Mouse (Mus musculus) CH12.LX (cell line): ENCODE data around the gene Kif24. TPM values are rescaled to one million over a fixed set of nuclear protein-coding genes. Genes with fewer than 3 reads are reported as not detected.

Source experiments
- DNase-seq: peaks from one replicate; pipeline ENCODE4 v3.0.0-alpha.2; 2013; ENCODE audit errors: extremely low read depth
- H3K27ac ChIP-seq: 2 replicates; pipeline ENCODE4 v1.5.1; 2012; ENCODE audit warnings: low read depth, mild to moderate bottlenecking, control low read depth, moderate library complexity; ENCODE audit not compliant: insufficient read depth
- H3K27me3 ChIP-seq: replicated peaks from 2 replicates; pipeline ENCODE3; 2012; ENCODE audit warnings: inconsistent platforms
- H3K36me3 ChIP-seq, 2 experiments: replicated peaks in 1 of 2; 2 replicates each; pipeline versions ENCODE3 to v1.6.1; 2012; ENCODE audit warnings: inconsistent platforms in 1 of 2, low read length in 1 of 2, mild to moderate bottlenecking in 1 of 2, mixed read lengths in 1 of 2, moderate library complexity in 1 of 2; ENCODE audit not compliant: control insufficient read depth in 1 of 2, insufficient read depth in 1 of 2
- H3K4me1 ChIP-seq, 2 experiments: 2 replicates each; pipeline ENCODE4 v1.6.1; 2012; ENCODE audit warnings: inconsistent platforms in 1 of 2, moderate library complexity in 1 of 2; ENCODE audit not compliant: insufficient read depth in 2 of 2, control insufficient read depth in 1 of 2
- H3K4me2 ChIP-seq: 2 replicates; pipeline ENCODE4 v1.6.1; 2012; ENCODE audit warnings: low read depth, mild to moderate bottlenecking, control low read depth; ENCODE audit not compliant: poor library complexity, insufficient read depth, severe bottlenecking
- H3K4me3 ChIP-seq, 3 experiments: fragments of 150-350 bp in 1 of 3; sonication (generic) in 1 of 3; replicated peaks in 1 of 3; 2 replicates each; pipeline versions ENCODE3 to v1.5.1; 2011 to 2012; ENCODE audit warnings: low read depth in 2 of 3, low read length in 2 of 3, mild to moderate bottlenecking in 2 of 3, moderate library complexity in 2 of 3, control low read depth in 1 of 3, improper control_type of control experiment in 1 of 3, inconsistent platforms in 1 of 3, mixed read lengths in 1 of 3; ENCODE audit not compliant: poor library complexity in 1 of 3
- H3K79me2 ChIP-seq: replicated peaks from 2 replicates; pipeline ENCODE4 v1.6.1; 2012; ENCODE audit warnings: mild to moderate bottlenecking, moderate library complexity; ENCODE audit not compliant: control insufficient read depth, poor library complexity, insufficient read depth, severe bottlenecking; ENCODE audit errors: extremely low read depth
- H3K9ac ChIP-seq: 2 replicates; pipeline ENCODE4 v1.6.1; 2012; ENCODE audit warnings: low read depth, mild to moderate bottlenecking, control low read depth, moderate library complexity; ENCODE audit not compliant: insufficient read depth
- H3K9me3 ChIP-seq: replicated peaks from 2 replicates; pipeline ENCODE3; 2012; ENCODE audit warnings: low read length, inconsistent platforms, mixed read lengths
- BHLHE40 ChIP-seq: IDR thresholded peaks from 2 replicates; pipeline ENCODE4 v1.6.1; 2011; ENCODE audit warnings: mild to moderate bottlenecking, low read depth, low read length, improper control_type of control experiment
- CHD1 ChIP-seq: IDR thresholded peaks from 2 replicates; pipeline ENCODE4 v1.6.1; 2012; ENCODE audit warnings: low read depth, low read length, improper control_type of control experiment, inconsistent platforms
- CTCF ChIP-seq, 2 experiments: IDR thresholded peaks in 1 of 2; conservative IDR thresholded peaks in 1 of 2; 2 replicates each; pipeline ENCODE4 v1.5.1; 2011 to 2012; ENCODE audit warnings: low read depth in 2 of 2, low read length in 2 of 2, improper control_type of control experiment in 1 of 2, inconsistent platforms in 1 of 2, mild to moderate bottlenecking in 1 of 2, moderate library complexity in 1 of 2
- E2F4 ChIP-seq: IDR thresholded peaks from 2 replicates; pipeline ENCODE4 v1.6.1; 2011; ENCODE audit warnings: low read depth, low read length, improper control_type of control experiment; ENCODE audit not compliant: insufficient replicate concordance
- ELF1 ChIP-seq: IDR thresholded peaks from 2 replicates; pipeline ENCODE4 v1.6.1; 2014; ENCODE audit warnings: low read depth, mild to moderate bottlenecking, inconsistent platforms, low read length, improper control_type of control experiment
- ETS1 ChIP-seq: conservative IDR thresholded peaks from 2 replicates; pipeline ENCODE4 v1.6.1; 2012; ENCODE audit warnings: low read depth, mild to moderate bottlenecking, inconsistent platforms, low read length, improper control_type of control experiment, moderate library complexity
- GABPA ChIP-seq: IDR thresholded peaks from 2 replicates; pipeline ENCODE4 v1.6.1; 2012; ENCODE audit warnings: low read depth, low read length, improper control_type of control experiment, inconsistent platforms; ENCODE audit not compliant: insufficient replicate concordance
- IRF4 ChIP-seq: IDR thresholded peaks from 2 replicates; pipeline ENCODE4 v1.6.1; 2014; ENCODE audit warnings: low read depth, mild to moderate bottlenecking, inconsistent platforms, low read length, improper control_type of control experiment
- JUN ChIP-seq: IDR thresholded peaks from 2 replicates; pipeline ENCODE4 v1.6.1; 2011; ENCODE audit warnings: low read depth, mild to moderate bottlenecking, low read length, improper control_type of control experiment, moderate library complexity; ENCODE audit not compliant: insufficient read depth
- JUND ChIP-seq: conservative IDR thresholded peaks from 2 replicates; pipeline ENCODE4 v1.6.1; 2011; ENCODE audit warnings: low read depth, low read length, improper control_type of control experiment
- KAT2A ChIP-seq: IDR thresholded peaks from 2 replicates; pipeline ENCODE4 v1.6.1; 2012; ENCODE audit warnings: low read length, improper control_type of control experiment, inconsistent platforms; ENCODE audit not compliant: insufficient replicate concordance
- MAFK ChIP-seq: IDR thresholded peaks from 2 replicates; pipeline ENCODE4 v1.6.1; 2011; ENCODE audit warnings: low read length, improper control_type of control experiment; ENCODE audit not compliant: insufficient replicate concordance
- MAZ ChIP-seq: IDR thresholded peaks from 2 replicates; pipeline ENCODE4 v1.6.1; 2012; ENCODE audit warnings: low read depth, mild to moderate bottlenecking, inconsistent platforms, low read length, improper control_type of control experiment, moderate library complexity
- MEF2A ChIP-seq: IDR thresholded peaks from 2 replicates; pipeline ENCODE4 v1.6.1; 2014; ENCODE audit warnings: low read depth, mild to moderate bottlenecking, inconsistent platforms, low read length, improper control_type of control experiment, borderline replicate concordance
- NELFE ChIP-seq: IDR thresholded peaks from 2 replicates; pipeline ENCODE4 v1.6.1; 2011; ENCODE audit warnings: low read depth, low read length, improper control_type of control experiment
- PAX5 ChIP-seq: IDR thresholded peaks from 2 replicates; pipeline ENCODE4 v1.6.1; 2012; ENCODE audit warnings: low read length, inconsistent platforms, mixed read lengths
- RCOR1 ChIP-seq: conservative IDR thresholded peaks from 2 replicates; pipeline ENCODE4 v1.6.1; 2012; ENCODE audit warnings: low read depth, mild to moderate bottlenecking, inconsistent platforms, low read length, improper control_type of control experiment
- SIN3A ChIP-seq: IDR thresholded peaks from 2 replicates; pipeline ENCODE4 v1.6.1; 2012; ENCODE audit warnings: low read length, improper control_type of control experiment, inconsistent platforms
- SMC3 ChIP-seq: IDR thresholded peaks from 2 replicates; pipeline ENCODE4 v1.6.1; 2011; ENCODE audit warnings: low read depth, low read length, improper control_type of control experiment
- TBP ChIP-seq: conservative IDR thresholded peaks from 2 replicates; pipeline ENCODE4 v1.6.1; 2011; ENCODE audit warnings: low read depth, low read length, improper control_type of control experiment
- TCF12 ChIP-seq: IDR thresholded peaks from 2 replicates; pipeline ENCODE4 v1.6.1; 2014; ENCODE audit warnings: low read depth, mild to moderate bottlenecking, inconsistent platforms, low read length, improper control_type of control experiment
- UBTF ChIP-seq: IDR thresholded peaks from 2 replicates; pipeline ENCODE4 v1.6.1; 2012; ENCODE audit warnings: low read depth, mild to moderate bottlenecking, inconsistent platforms, low read length, improper control_type of control experiment, moderate library complexity
- USF2 ChIP-seq: conservative IDR thresholded peaks from 2 replicates; pipeline ENCODE4 v1.6.1; 2011; ENCODE audit warnings: low read depth, low read length, improper control_type of control experiment
- ZMIZ1 ChIP-seq: IDR thresholded peaks from 2 replicates; pipeline ENCODE4 v1.6.1; 2012; ENCODE audit warnings: low read depth, mild to moderate bottlenecking, inconsistent platforms, low read length, improper control_type of control experiment
- ZNF384 ChIP-seq: IDR thresholded peaks from 2 replicates; pipeline ENCODE4 v1.6.1; 2012; ENCODE audit warnings: low read depth, low read length, improper control_type of control experiment, inconsistent platforms
- dilution Hi-C: fragments of 300-500 bp; cut with MboI; formaldehyde crosslinking; loops from 2 replicates; pipeline ENCODE4 v1.14.3; 2020; ENCODE audit warnings: low sequenced_read_pairs; ENCODE audit not compliant: extremely low pct_unique_long_range_greater_than_20kb, extremely low pct_ligation_motif_present
- in situ Hi-C: fragments of 300-500 bp; cut with MboI; formaldehyde crosslinking; loops from 3 replicates; pipeline ENCODE4 v1.14.3; 2019; ENCODE audit warnings: low sequenced_read_pairs, low pct_ligation_motif_present, low pct_unique_long_range_greater_than_20kb, mixed read lengths
- polyA plus RNA-seq: library from polyadenylated mRNA; unstranded; fragments of >175 nt; gene quantifications from 2 replicates; pipeline ENCODE4 v1.2.1, GENCODE M21; 2012; ENCODE audit warnings: low read depth; ENCODE audit not compliant: insufficient read length
- total RNA-seq, 2 experiments: library from RNA; depleted of rRNA; stranded (reverse); fragments of 300-350 nt in 1 of 2; fragments of >200 nt in 1 of 2; gene quantifications; 2 replicates each; pipeline ENCODE4 v1.2.3; 2012 to 2014

Gene Kif24
- total and polyA plus RNA-seq, 3 experiments = 6.4 to 8.6 (median 8.4) TPM

DNA sequence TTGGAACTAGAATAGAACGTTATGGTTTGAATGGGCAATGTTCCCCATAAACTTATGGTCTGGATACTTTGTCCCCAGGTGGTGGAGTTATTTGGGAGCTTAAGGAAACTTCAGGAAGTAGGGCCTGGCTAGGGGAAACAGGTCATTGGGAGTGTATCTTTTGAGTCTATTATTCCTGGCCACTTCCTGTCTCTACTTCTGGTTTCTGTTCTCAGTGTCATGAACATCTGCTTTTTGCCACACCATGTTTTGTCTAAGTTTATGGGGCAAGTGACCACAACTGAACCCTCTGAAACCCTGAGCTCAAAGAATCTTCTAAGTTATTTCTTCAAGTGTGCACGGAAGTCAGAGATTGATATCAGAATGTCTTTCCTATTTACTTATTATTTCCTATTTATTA is 57.3 kb downstream of the Kif24 start:
- Histone ChIP-seq H3K9me3 (no peaks in the 10 kb centered on the region), H3K9ac (no peak overlapping the region), H3K27ac (no peak overlapping the region), H3K36me3 (peaks cover 0 to 59% of the 10 kb centered on the region in 2 experiments), H3K4me1 (no peaks in the 10 kb centered on the region), H3K4me2 (no peak overlapping the region), H3K79me2 (no peaks in the 10 kb centered on the region), H3K4me3 (no peak overlapping the region), H3K27me3 (no peaks in the 10 kb centered on the region)
- DNase-seq = no peak
- in situ Hi-C loops = no loop called here
- dilution Hi-C loops = no loop called here
- TF ChIP-seq NELFE (no peak), BHLHE40 (no peak), ELF1 (no peak), MAZ (no peak), JUN (no peak), E2F4 (no peak), SMC3 (no peak), ZNF384 (no peak), IRF4 (no peak), CHD1 (no peak), ETS1 (no peak), USF2 (no peak), KAT2A (no peak), UBTF (no peak), RCOR1 (no peak), TCF12 (no peak)

DNA sequence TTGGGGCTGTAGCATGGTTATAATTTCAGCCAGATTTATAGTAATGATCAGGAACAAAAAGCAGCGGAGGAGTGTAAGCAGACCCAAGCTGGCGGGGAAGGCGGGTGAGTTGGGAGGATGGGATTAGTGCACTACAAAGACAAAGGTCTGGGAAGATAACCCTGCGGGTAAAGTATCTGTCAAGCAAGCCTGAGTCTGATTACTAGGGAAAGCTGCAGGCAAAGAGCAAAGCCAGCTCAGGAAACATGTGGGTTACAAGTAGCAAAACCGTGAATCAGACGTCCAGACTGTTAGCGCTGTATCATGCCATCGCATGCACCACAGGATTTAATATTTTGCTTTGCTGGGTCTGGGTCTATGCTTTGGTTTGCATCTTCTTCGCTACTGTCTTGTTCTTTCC is 58.1 kb downstream of the Kif24 start:
- H3K79me2 ChIP-seq = no peaks in the 10 kb centered on the region
- no peak overlapping the region for H3K27ac ChIP-seq
- H3K9ac ChIP-seq = no peak overlapping the region
- no peaks in the 10 kb centered on the region for H3K9me3 ChIP-seq
- H3K4me2 ChIP-seq = no peak overlapping the region
- dilution Hi-C loops = no loop called here
- in situ Hi-C loops = no loop called here
- H3K4me3 ChIP-seq = no peak overlapping the region
- TF ChIP-seq GABPA = no peak
- TF ChIP-seq CHD1 = no peak
- no peak for TF ChIP-seq TBP
- no peak for TF ChIP-seq MEF2A
- no peak for TF ChIP-seq BHLHE40
- TF ChIP-seq JUN = no peak
- TF ChIP-seq JUND = no peak
- TF ChIP-seq UBTF = no peak
- no peak for TF ChIP-seq MAFK
- TF ChIP-seq IRF4 = no peak
- no peak for TF ChIP-seq SIN3A
- TF ChIP-seq USF2 = no peak
- TF ChIP-seq CTCF (conservative IDR thresholded peaks at IDR 0.05 in 1 of 2, IDR thresholded peaks at IDR 0.05 in 1 of 2; ENCODE audit: low read depth in 2 of 2, low read length in 2 of 2) = no peak
- no peak for TF ChIP-seq RCOR1
- no peak for TF ChIP-seq ZMIZ1
- no peak for TF ChIP-seq PAX5
- no peaks in the 10 kb centered on the region for H3K4me1 ChIP-seq
- DNase-seq = no peak
- H3K27me3 ChIP-seq = no peaks in the 10 kb centered on the region
- peaks cover 0 to 62% of the 10 kb centered on the region in 2 experiments for H3K36me3 ChIP-seq
